Mouse (Mus musculus) forebrain, embryonic 13.5 days (tissue): ENCODE results near the gene Gfer. TPM values are rescaled to one million over a fixed set of nuclear protein-coding genes. Genes with fewer than 3 reads are reported as not detected.

Source experiments
- ATAC-seq: fragments of 200-750 bp; cut with Nextera tagmentation; 2 replicates; pipeline ENCODE4 v1.8.0; 2017
- H3K27ac ChIP-seq: fragments of 300-500 bp; sonication (generic); 2 replicates; pipeline ENCODE4 v1.5.1; 2015; ENCODE audit warnings: inconsistent platforms, mild to moderate bottlenecking, moderate library complexity
- H3K27me3 ChIP-seq: fragments of 300-500 bp; sonication (generic); 2 replicates; pipeline ENCODE4 v1.6.1; 2015; ENCODE audit warnings: mild to moderate bottlenecking, inconsistent platforms
- H3K36me3 ChIP-seq: fragments of 300-500 bp; sonication (generic); 2 replicates; pipeline ENCODE4 v1.6.1; 2015; ENCODE audit warnings: mild to moderate bottlenecking, inconsistent platforms; ENCODE audit not compliant: poor library complexity, severe bottlenecking
- H3K4me1 ChIP-seq: fragments of 300-500 bp; sonication (generic); 2 replicates; pipeline ENCODE4 v1.6.1; 2015; ENCODE audit warnings: inconsistent platforms
- H3K4me2 ChIP-seq: fragments of 300-500 bp; sonication (generic); 2 replicates; pipeline ENCODE4 v1.6.1; 2015; ENCODE audit warnings: inconsistent platforms, mild to moderate bottlenecking, moderate library complexity
- H3K4me3 ChIP-seq: fragments of 300-500 bp; sonication (generic); 2 replicates; pipeline ENCODE4 v1.5.1; 2015; ENCODE audit warnings: mild to moderate bottlenecking, inconsistent platforms
- H3K9ac ChIP-seq: fragments of 300-500 bp; sonication (generic); 2 replicates; pipeline ENCODE4 v1.6.1; 2015; ENCODE audit warnings: mild to moderate bottlenecking, inconsistent platforms
- H3K9me3 ChIP-seq: fragments of 300-500 bp; sonication (generic); replicated peaks from 2 replicates; pipeline ENCODE4 v1.6.1; 2016; ENCODE audit warnings: inconsistent platforms
- WGBS: fragments of 180-500 bp; shearing (Covaris S2); methylation state at CpG from one replicate; pipeline ENCODE4 v1.1.7; 2015; 5-methylcytosine and 5-hydroxymethylcytosine counted together
- polyA plus RNA-seq: library from polyadenylated mRNA; unstranded; fragments of >200 nt; fragmentation: Nextera tagmentation; extraction: Ambion mirVana; gene quantifications from 2 replicates; pipeline ENCODE4 v1.2.1, GENCODE M21; 2015

Gfer gene
- polyA plus RNA-seq, 1 experiment from 2014 or later = 40.7 TPM

GRCm38 (mm10) chr17:24699473-24699872 lies 3.5 kb upstream of the Gfer start:
- peaks cover 47% of the 10 kb centered on the region for H3K36me3 ChIP-seq
- peaks cover 31% of the 10 kb centered on the region for H3K4me1 ChIP-seq
- no peak overlapping the region for H3K9ac ChIP-seq
- no peak overlapping the region for H3K4me2 ChIP-seq
- 82% methylated on average over 2 of the region's 2 CpGs for WGBS
- H3K27ac ChIP-seq = no peak overlapping the region
- H3K27me3 ChIP-seq = no peaks in the 10 kb centered on the region
- H3K9me3 ChIP-seq = no peaks in the 10 kb centered on the region
- H3K4me3 ChIP-seq = no peak overlapping the region
- ATAC-seq = no peak

- ATAC-seq = no peak
- no peak overlapping the region for H3K9ac ChIP-seq
These were observed 2.8 kb upstream of the Gfer start for GRCm38 (mm10) chr17:24698715-24699114.

GRCm38 (mm10) chr17:24697985-24698384 lies 2.0 kb upstream of the Gfer start:
- Histone ChIP-seq H3K4me2 (no peak overlapping the region), H3K27ac (no peak overlapping the region), H3K27me3 (no peaks in the 10 kb centered on the region), H3K9ac (no peak overlapping the region), H3K9me3 (no peaks in the 10 kb centered on the region), H3K4me1 (peaks cover 31% of the 10 kb centered on the region), H3K4me3 (no peak overlapping the region), H3K36me3 (peaks cover 40% of the 10 kb centered on the region)
- WGBS = 17% methylated on average over 5 of the region's 5 CpGs
- no peak for ATAC-seq

More at GRCm38 (mm10) chr17:24698715-24699114, 2.8 kb upstream of the Gfer start:
- no peak overlapping the region for H3K4me3 ChIP-seq
- H3K4me1 ChIP-seq = peaks cover 31% of the 10 kb centered on the region
- H3K27me3 ChIP-seq = no peaks in the 10 kb centered on the region
- H3K27ac ChIP-seq = no peak overlapping the region
- peaks cover 39% of the 10 kb centered on the region for H3K36me3 ChIP-seq
- H3K9me3 ChIP-seq = no peaks in the 10 kb centered on the region
- no peak overlapping the region for H3K4me2 ChIP-seq
- 75% methylated on average over 9 of the region's 9 CpGs for WGBS

GRCm38 (mm10) chr17:24695326-24696010 lies 488 bp downstream of the Gfer start:
- 5% methylated on average over 48 of the region's 51 CpGs for WGBS
- ATAC-seq = peak; percentile 56
- H3K27ac ChIP-seq = peak overlapping the region; percentile 84

GRCm38 (mm10) chr17:24692385-24692784 lies 3.6 kb downstream of the Gfer start:
- peaks cover 15% of the 10 kb centered on the region for H3K36me3 ChIP-seq
- WGBS = 84% methylated on average over 5 of the region's 5 CpGs
- peaks cover 46% of the 10 kb centered on the region for H3K4me1 ChIP-seq
- no peak overlapping the region for H3K4me3 ChIP-seq
- H3K9me3 ChIP-seq = no peaks in the 10 kb centered on the region
- no peak for ATAC-seq
- H3K4me2 ChIP-seq = no peak overlapping the region
- H3K27ac ChIP-seq = no peak overlapping the region
- peaks cover 28% of the 10 kb centered on the region for H3K27me3 ChIP-seq
- H3K9ac ChIP-seq = no peak overlapping the region

More at GRCm38 (mm10) chr17:24695326-24696010, 488 bp downstream of the Gfer start:
- Histone ChIP-seq H3K36me3 (peaks cover 26% of the 10 kb centered on the region), H3K27me3 (peaks cover 4% of the 10 kb centered on the region), H3K4me3 (peak overlapping the region; percentile 79), H3K9ac (peak overlapping the region; percentile 87), H3K4me1 (peaks cover 35% of the 10 kb centered on the region), H3K9me3 (no peaks in the 10 kb centered on the region), H3K4me2 (peak overlapping the region; percentile 66)

- Histone ChIP-seq H3K9ac (peak within 1 kb of the TSS; percentile 93), H3K4me1 (peaks cover 33% of the 10 kb centered on the region), H3K36me3 (peaks cover 22% of the 10 kb centered on the region), H3K27ac (peak within 1 kb of the TSS; percentile 59; the same call in 1 of the 2 replicates), H3K4me2 (peak within 1 kb of the TSS; percentile 79), H3K4me3 (peak within 1 kb of the TSS; percentile 80), H3K9me3 (no peaks in the 10 kb centered on the region), H3K27me3 (peaks cover 37% of the 10 kb centered on the region)
- under 1% methylated on average over 48 of the region's 55 CpGs for WGBS
- peak; percentile 72 for ATAC-seq
These were observed 6.5 kb downstream of the Gfer start, which contains the start of gene Syngr3 for GRCm38 (mm10) chr17:24689251-24690081. Syngr3 (minus strand) TSS chr17:24689955.

- peak overlapping the region; percentile 34 for H3K4me3 ChIP-seq
- H3K27ac ChIP-seq = no peak overlapping the region
- H3K9me3 ChIP-seq = no peaks in the 10 kb centered on the region
- peaks cover 14% of the 10 kb centered on the region for H3K36me3 ChIP-seq
- peak overlapping the region; percentile 58 for H3K4me2 ChIP-seq
- H3K4me1 ChIP-seq = peaks cover 33% of the 10 kb centered on the region
- peaks cover 37% of the 10 kb centered on the region for H3K27me3 ChIP-seq
- peak overlapping the region; percentile 46; the same call in 1 of the 2 replicates for H3K9ac ChIP-seq
- 16% methylated on average over 23 of the region's 23 CpGs for WGBS
- ATAC-seq = no peak
These were observed 8.4 kb downstream of the Gfer start for GRCm38 (mm10) chr17:24687599-24687998.

GRCm38 (mm10) chr17:24687146-24687595 lies 8.8 kb downstream of the Gfer start:
- WGBS = 1% methylated on average over 25 of the region's 25 CpGs
- H3K27me3 ChIP-seq = peaks cover 37% of the 10 kb centered on the region

GRCm38 (mm10) chr17:24686514-24686913 lies 9.4 kb downstream of the Gfer start:
- peaks cover 16% of the 10 kb centered on the region for H3K36me3 ChIP-seq
- 34% methylated on average over 16 of the region's 16 CpGs for WGBS
- H3K4me3 ChIP-seq = no peak overlapping the region
- no peak for ATAC-seq
- H3K4me1 ChIP-seq = peaks cover 33% of the 10 kb centered on the region
- H3K9ac ChIP-seq = no peak overlapping the region
- peak overlapping the region; percentile 31 for H3K4me2 ChIP-seq
- no peak overlapping the region for H3K27ac ChIP-seq
- peaks cover 37% of the 10 kb centered on the region for H3K27me3 ChIP-seq
- no peaks in the 10 kb centered on the region for H3K9me3 ChIP-seq

More at GRCm38 (mm10) chr17:24687146-24687595, 8.8 kb downstream of the Gfer start:
- Histone ChIP-seq H3K4me1 (peaks cover 33% of the 10 kb centered on the region), H3K27ac (no peak overlapping the region), H3K9me3 (no peaks in the 10 kb centered on the region), H3K4me3 (peak overlapping the region; percentile 34), H3K9ac (peak overlapping the region; percentile 46), H3K4me2 (peak overlapping the region; percentile 58), H3K36me3 (peaks cover 14% of the 10 kb centered on the region)
- ATAC-seq = no peak

GRCm38 (mm10) chr17:24677500-24678080 lies 18.4 kb downstream of the Gfer start:
- no peaks in the 10 kb centered on the region for H3K9me3 ChIP-seq
- H3K4me2 ChIP-seq = no peak overlapping the region
- H3K4me3 ChIP-seq = no peak overlapping the region
- H3K36me3 ChIP-seq = peaks cover 66% of the 10 kb centered on the region
- no peaks in the 10 kb centered on the region for H3K27me3 ChIP-seq
- H3K9ac ChIP-seq = no peak overlapping the region
- H3K27ac ChIP-seq = no peak overlapping the region
- peaks cover 7% of the 10 kb centered on the region; the same call in 1 of the 2 replicates for H3K4me1 ChIP-seq
- 93% methylated on average over 24 of the region's 24 CpGs for WGBS
- ATAC-seq = no peak

- H3K36me3 ChIP-seq = peaks cover 58% of the 10 kb centered on the region
- 96% methylated on average over 5 of the region's 5 CpGs for WGBS
- no peak overlapping the region for H3K27ac ChIP-seq
- H3K4me3 ChIP-seq = no peak overlapping the region
- no peaks in the 10 kb centered on the region for H3K9me3 ChIP-seq
- ATAC-seq = no peak
- H3K9ac ChIP-seq = no peak overlapping the region
- H3K4me1 ChIP-seq = peaks cover 13% of the 10 kb centered on the region
- H3K4me2 ChIP-seq = no peak overlapping the region
- no peaks in the 10 kb centered on the region for H3K27me3 ChIP-seq
These were observed 19.1 kb downstream of the Gfer start for GRCm38 (mm10) chr17:24676877-24677276.
